Mouse (Mus musculus) heart, postnatal 0 days (tissue): ENCODE measurements around the gene Fam168a. TPM values are rescaled to one million over a fixed set of nuclear protein-coding genes. Genes with fewer than 3 reads are reported as not detected.
A peak's percentile ranks its signal among the peaks of the same experiment; 100 is the strongest.

Experiments
- ATAC-seq: fragments of 200-750 bp; cut with Nextera tagmentation; 2 replicates; pipeline ENCODE4 v1.8.0; 2017; ENCODE audit warnings: low read depth, moderate number of reproducible peaks, moderate library complexity; ENCODE audit not compliant: insufficient read depth
- DNase-seq: peaks from one replicate; pipeline ENCODE4 v3.0.0-alpha.2; 2016; ENCODE audit warnings: low spot score
- H3K27ac ChIP-seq: fragments of 300-500 bp; sonication (generic); 2 replicates; pipeline ENCODE4 v1.5.1; 2014; ENCODE audit warnings: low read depth, mild to moderate bottlenecking
- H3K27me3 ChIP-seq: fragments of 300-500 bp; sonication (generic); 2 replicates; pipeline ENCODE4 v1.6.1; 2014; ENCODE audit warnings: low read length, mixed read lengths; ENCODE audit not compliant: control insufficient read depth, insufficient read depth
- H3K36me3 ChIP-seq: fragments of 300-500 bp; sonication (generic); replicated peaks from 2 replicates; pipeline ENCODE4 v1.6.1; 2014; ENCODE audit warnings: low read length, mixed read lengths; ENCODE audit not compliant: control insufficient read depth, insufficient read depth
- H3K4me1 ChIP-seq: fragments of 300-500 bp; sonication (generic); 2 replicates; pipeline ENCODE4 v1.6.1; 2014; ENCODE audit warnings: antibody characterized with exemption; ENCODE audit not compliant: control insufficient read depth, insufficient read depth
- H3K4me2 ChIP-seq: fragments of 300-500 bp; sonication (generic); 2 replicates; pipeline ENCODE4 v1.6.1; 2014; ENCODE audit warnings: low read depth, mild to moderate bottlenecking, low read length, moderate library complexity
- H3K4me3 ChIP-seq: fragments of 300-500 bp; sonication (generic); 2 replicates; pipeline ENCODE4 v1.5.1; 2014; ENCODE audit warnings: low read depth, low read length
- H3K9ac ChIP-seq: fragments of 300-500 bp; sonication (generic); replicated peaks from 2 replicates; pipeline ENCODE4 v1.6.1; 2014; ENCODE audit warnings: low read depth, low read length, mixed read lengths
- H3K9me3 ChIP-seq: fragments of 300-500 bp; sonication (generic); replicated peaks from 2 replicates; pipeline ENCODE4 v1.6.1; 2016; ENCODE audit warnings: low read length; ENCODE audit not compliant: control insufficient read depth
- CTCF ChIP-seq: IDR thresholded peaks from 2 replicates; pipeline ENCODE4 v1.5.1; 2016; ENCODE audit warnings: antibody characterized with exemption, control low read depth, low read depth
- EP300 ChIP-seq: IDR thresholded peaks from 2 replicates; pipeline ENCODE4 v1.6.1; 2016; ENCODE audit warnings: antibody characterized with exemption, low read depth
- WGBS: fragments of 180-500 bp; shearing (Covaris S2); extraction: QIAGEN DNeasy Blood & Tissue Kit; methylation state at CpG from one replicate; pipeline ENCODE4 v1.1.7; 2014; 5-methylcytosine and 5-hydroxymethylcytosine counted together
- polyA plus RNA-seq: library from polyadenylated mRNA; unstranded; fragments of >200 nt; fragmentation: Nextera tagmentation; extraction: Ambion mirVana; gene quantifications from 2 replicates; pipeline ENCODE4 v1.2.1, GENCODE M21; 2015
- total RNA-seq: library from RNA; depleted of rRNA; stranded (reverse); fragments of >200 nt; gene quantifications from 2 replicates; pipeline ENCODE4 v1.2.3, GENCODE M21; 2014; ENCODE audit warnings: low replicate concordance

Fam168a gene
- total and polyA plus RNA-seq, 2 experiments from 2014 or later = 20.0 to 29.0 TPM

DNA sequence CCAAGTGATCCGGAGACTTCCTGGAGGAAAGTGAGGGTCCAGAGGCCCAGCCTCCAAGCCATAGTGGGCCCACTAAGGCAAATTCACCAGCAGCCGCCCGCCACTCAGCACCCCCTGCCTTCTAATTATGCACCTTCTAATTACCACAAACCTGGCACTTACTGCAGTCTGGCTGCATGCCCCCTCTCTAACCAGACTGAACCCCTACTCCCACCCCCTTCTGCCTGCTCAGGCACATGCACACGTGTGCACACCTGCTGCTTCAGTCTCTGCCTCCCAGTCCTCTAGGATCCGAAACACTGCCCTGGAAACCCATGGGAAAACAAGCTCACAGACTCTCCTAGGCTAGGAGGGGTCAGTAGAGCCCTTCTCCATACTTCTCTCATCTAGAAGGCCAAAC, 148.4 kb downstream of the Fam168a start:
- H3K4me3 ChIP-seq = no peak overlapping the region
- H3K27me3 ChIP-seq = no peaks in the 10 kb centered on the region
- 0 out of 2 replicates have a peak overlapping the region, but pooled peaks have one; percentile 52 for H3K27ac ChIP-seq
- H3K4me2 ChIP-seq = no peak overlapping the region
- TF ChIP-seq EP300 = no peak
- TF ChIP-seq CTCF = no peak
- 86% methylated on average over 5 of the region's 5 CpGs for WGBS
- no peak overlapping the region for H3K9ac ChIP-seq
- no peaks in the 10 kb centered on the region for H3K9me3 ChIP-seq
- H3K36me3 ChIP-seq = no peaks in the 10 kb centered on the region
- peaks cover 46% of the 10 kb centered on the region for H3K4me1 ChIP-seq
- no peak for ATAC-seq
- no peak for DNase-seq

DNA sequence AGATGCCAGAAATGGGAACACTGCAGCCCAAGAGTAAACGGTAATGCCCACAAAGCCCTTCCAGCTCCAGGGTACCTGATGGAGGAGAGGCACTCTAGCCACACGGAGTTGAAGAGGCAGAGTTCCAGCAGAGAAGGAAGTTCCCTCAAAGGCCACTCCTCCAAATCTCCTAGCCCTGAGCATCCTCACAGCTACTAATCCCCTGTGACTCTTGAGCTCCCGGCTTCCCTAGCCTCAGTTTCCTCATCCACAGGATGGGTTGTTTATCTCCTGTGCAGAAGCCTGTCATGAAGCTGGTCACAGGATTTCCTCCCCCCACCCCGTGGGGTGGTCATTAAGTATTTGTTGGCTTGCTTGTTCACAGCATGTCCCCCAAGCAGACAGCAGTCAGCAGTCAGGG, 148.9 kb downstream of the Fam168a start:
- no peaks in the 10 kb centered on the region for H3K27me3 ChIP-seq
- DNase-seq (no peak), ATAC-seq (no peak)
- H3K36me3 ChIP-seq = no peaks in the 10 kb centered on the region
- 40% methylated on average over 4 of the region's 4 CpGs for WGBS
- H3K4me1 ChIP-seq = peaks cover 51% of the 10 kb centered on the region
- peak overlapping the region; percentile 52 for H3K27ac ChIP-seq
- H3K4me3 ChIP-seq = no peak overlapping the region
- H3K9me3 ChIP-seq = no peaks in the 10 kb centered on the region
- H3K9ac ChIP-seq = 0 out of 2 replicates have a peak overlapping the region, but pooled peaks have one; percentile 3
- no peak for TF ChIP-seq CTCF
- no peak for TF ChIP-seq EP300
- H3K4me2 ChIP-seq = no peak overlapping the region

DNA sequence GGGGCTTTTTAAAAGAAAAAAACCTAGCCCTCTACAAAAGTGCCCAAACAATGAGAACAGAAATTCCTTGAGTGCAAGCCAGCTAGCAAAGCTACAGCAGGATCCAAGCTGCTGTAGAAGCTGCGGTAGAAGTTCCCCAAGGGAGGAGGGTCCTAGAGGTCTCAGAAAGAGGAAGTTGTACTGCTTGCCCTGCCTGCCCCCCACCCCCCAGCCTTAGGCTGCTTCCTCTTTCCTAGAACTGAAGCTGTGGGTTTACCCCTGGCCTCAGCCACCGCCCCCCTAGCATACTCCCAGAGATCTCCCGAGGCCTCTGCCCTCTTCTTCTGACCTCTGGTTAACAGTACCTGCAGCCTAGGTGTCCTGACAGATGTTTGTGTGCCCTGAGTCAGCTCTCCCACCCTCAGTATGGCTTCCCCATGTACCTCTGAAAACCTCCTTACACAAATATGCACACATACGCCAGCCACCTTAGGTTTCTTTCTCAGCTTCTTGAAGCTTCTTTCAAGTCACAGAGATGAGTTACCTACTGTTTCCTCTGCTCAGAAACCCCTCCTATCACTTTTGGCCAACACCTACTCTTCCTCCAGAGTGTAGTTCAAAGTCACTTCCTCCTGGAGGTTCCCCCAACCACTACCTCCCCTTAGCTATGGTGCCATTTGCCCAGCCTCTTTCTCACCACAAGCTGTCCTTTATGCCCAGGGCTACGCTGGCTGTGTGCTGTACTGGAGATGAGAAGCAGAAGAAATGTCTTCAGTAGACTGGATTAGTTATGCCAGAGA, 149.5 kb downstream of the Fam168a start:
- Histone ChIP-seq H3K27me3 (no peaks in the 10 kb centered on the region), H3K4me1 (peaks cover 56% of the 10 kb centered on the region), H3K9ac (0 out of 2 replicates have a peak overlapping the region, but pooled peaks have one; percentile 3), H3K9me3 (no peaks in the 10 kb centered on the region), H3K4me2 (no peak overlapping the region), H3K4me3 (no peak overlapping the region), H3K36me3 (no peaks in the 10 kb centered on the region), H3K27ac (peak overlapping the region; percentile 52)
- no peak for DNase-seq
- ATAC-seq = 0 out of 2 replicates have a peak, but pooled peaks have one; percentile 20
- TF ChIP-seq CTCF = no peak
- TF ChIP-seq EP300 = no peak
- 68% methylated on average over 5 of the region's 5 CpGs for WGBS

DNA sequence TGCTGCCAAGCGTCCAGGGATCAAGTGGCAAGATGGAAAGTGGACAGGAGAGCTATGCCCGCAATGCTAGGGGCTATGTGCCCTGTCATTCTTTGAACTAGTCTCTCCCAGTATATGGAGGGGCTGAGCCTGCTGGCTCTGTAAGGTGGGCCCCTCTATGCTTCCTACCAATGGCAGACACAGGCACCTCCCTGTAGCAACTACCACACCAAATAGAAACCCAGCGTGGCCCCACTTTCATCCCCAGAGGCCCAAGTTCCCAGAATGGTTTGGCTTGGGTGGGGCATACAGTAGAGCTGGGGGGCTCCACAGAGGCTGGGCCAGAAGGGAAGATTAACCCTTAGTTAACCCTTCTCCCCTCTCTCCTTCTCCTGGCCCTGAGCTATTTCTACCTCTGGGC, 154.0 kb downstream of the Fam168a start:
- H3K9me3 ChIP-seq = no peaks in the 10 kb centered on the region
- no peak overlapping the region for H3K4me2 ChIP-seq
- no peak for ATAC-seq
- H3K9ac ChIP-seq = no peak overlapping the region
- peaks cover 20% of the 10 kb centered on the region for H3K4me1 ChIP-seq
- H3K27ac ChIP-seq = 0 out of 2 replicates have a peak overlapping the region, but pooled peaks have one; percentile 9
- WGBS = 69% methylated on average over 3 of the region's 3 CpGs
- no peak for TF ChIP-seq EP300
- TF ChIP-seq CTCF = no peak
- no peak overlapping the region for H3K4me3 ChIP-seq
- no peaks in the 10 kb centered on the region for H3K27me3 ChIP-seq
- no peaks in the 10 kb centered on the region for H3K36me3 ChIP-seq
- no peak for DNase-seq

GRCm38 (mm10) chr7:100861209-100861608, 154.8 kb downstream of the Fam168a start:
- H3K4me2 ChIP-seq = no peak overlapping the region
- H3K27ac ChIP-seq = no peak overlapping the region
- no peaks in the 10 kb centered on the region for H3K9me3 ChIP-seq
- no peak overlapping the region for H3K9ac ChIP-seq
- no peaks in the 10 kb centered on the region for H3K27me3 ChIP-seq
- WGBS = 91% methylated on average over 5 of the region's 5 CpGs
- TF ChIP-seq EP300 (no peak), CTCF (no peak)
- H3K36me3 ChIP-seq = no peaks in the 10 kb centered on the region
- H3K4me3 ChIP-seq = no peak overlapping the region
- ATAC-seq (no peak), DNase-seq (no peak)
- peaks cover 19% of the 10 kb centered on the region for H3K4me1 ChIP-seq

- peak overlapping the region; percentile 62; the same call in 1 of the 2 replicates for H3K9ac ChIP-seq
- peak overlapping the region; percentile 75 for H3K4me3 ChIP-seq
- H3K27ac ChIP-seq = 0 out of 2 replicates have a peak overlapping the region, but pooled peaks have one; percentile 75
- no peaks in the 10 kb centered on the region for H3K36me3 ChIP-seq
- H3K4me1 ChIP-seq = peaks cover 19% of the 10 kb centered on the region
- ATAC-seq = no peak
- 15% methylated on average over 4 of the region's 4 CpGs for WGBS
- no peak for DNase-seq
- H3K4me2 ChIP-seq = peak overlapping the region; percentile 81
- H3K9me3 ChIP-seq = no peaks in the 10 kb centered on the region
- no peak for TF ChIP-seq EP300
- TF ChIP-seq CTCF = no peak
- no peaks in the 10 kb centered on the region for H3K27me3 ChIP-seq
Measured at GRCm38 (mm10) chr7:100862353-100862752, 155.9 kb downstream of the Fam168a start.
